Mouse (Mus musculus): Measurements from ENCODE around the gene Rhd.
A peak's percentile ranks its signal among the peaks of the same experiment; 100 is the strongest.

- TF ChIP-seq CTCF (IDR thresholded peaks at IDR 0.05; ENCODE audit: low read depth, low read length) (peak; percentile 47; the same call in 1 of the 2 replicates), POLR2A (IDR thresholded peaks at IDR 0.05; ENCODE audit: borderline replicate concordance, low read depth, low read length) (no peak)
Measured at GRCm38 (mm10) chr4:134880041-134880440, 15.7 kb downstream of the Rhd start.

Data from bone marrow macrophage, adult 2 months (primary cell).